Mouse (Mus musculus) cortical plate, adult 2 months (tissue): Measurements from ENCODE around the gene Hmgcs1.

ENCODE experiments used
- CTCF ChIP-seq: fragments of 200-500 bp; IDR thresholded peaks from 2 replicates; pipeline ENCODE4 v1.5.1; 2011; ENCODE audit warnings: mild to moderate bottlenecking, control low read depth, low read length; ENCODE audit not compliant: insufficient read depth; ENCODE audit errors: extremely low read depth
- POLR2A ChIP-seq: fragments of 200-500 bp; IDR thresholded peaks from 2 replicates; pipeline ENCODE4 v1.6.1; 2011; ENCODE audit warnings: mild to moderate bottlenecking, low read length, control low read depth; ENCODE audit not compliant: insufficient read depth; ENCODE audit errors: extremely low read depth

- TF ChIP-seq CTCF (no peak), POLR2A (no peak)
Observed at GRCm38 (mm10) chr13:119649699-119650046, 40.5 kb upstream of the Hmgcs1 start.
